Mouse (Mus musculus): Measurements from ENCODE around the gene Hivep3. TPM values are rescaled to one million over a fixed set of nuclear protein-coding genes. Genes with fewer than 3 reads are reported as not detected.
A peak's percentile ranks its signal among the peaks of the same experiment; 100 is the strongest.

Hivep3 gene
- total RNA-seq, 2 experiments from 2014 or later: 0.15 to 2.1 TPM

DNA sequence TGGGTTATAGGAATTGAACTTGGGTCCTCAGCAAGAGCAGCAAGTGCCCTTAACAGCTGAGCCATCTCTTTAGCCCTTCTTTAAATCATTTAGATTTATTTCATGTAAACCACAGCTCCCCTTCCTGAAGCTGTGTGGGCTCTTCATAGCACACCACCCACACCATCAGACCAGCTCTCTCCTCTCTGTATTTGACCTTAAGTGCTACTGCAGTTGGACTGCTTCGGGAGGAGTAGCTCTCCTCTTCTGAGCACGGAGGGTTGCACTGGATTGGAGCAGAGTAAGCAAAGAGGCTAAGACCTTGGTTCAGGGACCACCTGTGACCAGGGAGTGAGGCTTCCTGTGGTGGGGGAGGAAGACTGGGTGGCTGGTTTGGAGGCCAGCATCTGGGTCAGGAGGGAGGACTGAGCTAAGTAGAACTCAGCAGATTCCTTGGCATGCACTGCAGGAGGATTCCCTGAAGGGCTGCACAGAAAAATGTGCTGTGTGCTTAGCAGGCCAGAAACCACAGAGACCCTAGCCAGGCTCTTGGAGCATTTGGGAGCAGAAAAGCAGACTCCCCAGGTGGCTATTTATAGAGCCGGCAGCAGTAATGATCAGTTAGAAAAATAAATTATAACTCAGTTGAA, 132.4 kb downstream of the Hivep3 start:
- ATAC-seq (replicated peaks; ENCODE audit: low FRiP score, poor library complexity, severe bottlenecking): no peak

DNA sequence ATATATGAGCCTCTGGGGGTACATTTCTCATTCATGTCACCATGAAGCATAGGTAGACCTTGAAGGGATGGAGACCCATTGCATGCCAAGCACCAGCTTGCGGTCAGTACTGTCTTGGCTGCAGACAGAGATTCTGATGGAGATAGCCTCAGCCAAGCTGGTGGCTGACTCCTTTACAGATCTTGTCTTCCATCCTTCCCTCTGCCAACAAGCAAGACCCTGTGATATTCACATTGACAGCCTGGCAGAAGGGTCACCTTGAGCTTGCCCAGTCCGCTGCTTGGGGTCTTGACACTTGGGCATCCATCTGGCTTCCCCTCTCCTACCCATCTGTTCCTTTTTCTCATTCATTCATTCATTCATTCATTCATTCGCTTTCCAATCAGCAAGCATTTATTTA, 133.5 kb downstream of the Hivep3 start:
- no peak for ATAC-seq (replicated peaks; ENCODE audit: low FRiP score, poor library complexity, severe bottlenecking)

DNA sequence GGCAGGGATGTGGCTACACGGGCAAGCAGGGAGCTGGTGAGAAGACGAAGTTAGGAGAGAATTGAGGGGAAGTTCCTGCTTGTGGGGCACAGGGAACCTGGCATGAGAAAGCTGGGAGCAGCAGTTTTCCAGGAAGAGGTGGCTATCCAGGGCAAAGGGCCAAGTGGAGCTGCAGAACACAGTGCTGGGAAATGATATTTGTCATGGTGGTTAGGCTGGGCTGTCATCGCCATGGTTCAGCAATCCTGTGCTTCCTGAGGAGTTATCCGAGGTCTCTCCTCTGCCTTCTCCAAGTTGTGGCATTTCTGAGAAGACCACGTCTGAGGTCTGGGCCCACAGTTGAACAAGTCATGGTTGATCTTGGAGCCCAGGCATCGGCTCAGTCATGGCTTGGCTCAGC, 136.8 kb downstream of the Hivep3 start:
- no peak for ATAC-seq (replicated peaks; ENCODE audit: low FRiP score, poor library complexity, severe bottlenecking)

DNA sequence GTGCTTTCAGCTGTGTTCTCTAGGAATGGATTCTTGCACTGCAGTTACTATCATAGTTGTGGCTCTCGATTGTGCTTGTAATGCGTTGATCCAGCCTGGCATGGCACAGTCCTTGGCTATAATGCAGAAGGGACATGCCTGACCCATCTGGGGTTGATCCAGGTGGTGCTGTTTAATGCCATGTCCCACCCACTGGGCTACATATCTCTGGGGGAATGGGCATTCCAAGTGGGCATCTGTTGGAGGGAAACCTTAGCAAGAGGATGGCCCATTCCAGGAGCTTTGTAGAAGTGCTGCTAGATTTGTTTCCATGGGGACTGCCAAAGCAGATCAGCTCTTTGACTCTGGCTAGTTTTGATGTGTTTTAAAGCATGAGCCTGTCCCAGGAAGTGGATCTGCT, 137.9 kb downstream of the Hivep3 start:
- no peak for ATAC-seq (replicated peaks; ENCODE audit: low FRiP score, poor library complexity, severe bottlenecking)

DNA sequence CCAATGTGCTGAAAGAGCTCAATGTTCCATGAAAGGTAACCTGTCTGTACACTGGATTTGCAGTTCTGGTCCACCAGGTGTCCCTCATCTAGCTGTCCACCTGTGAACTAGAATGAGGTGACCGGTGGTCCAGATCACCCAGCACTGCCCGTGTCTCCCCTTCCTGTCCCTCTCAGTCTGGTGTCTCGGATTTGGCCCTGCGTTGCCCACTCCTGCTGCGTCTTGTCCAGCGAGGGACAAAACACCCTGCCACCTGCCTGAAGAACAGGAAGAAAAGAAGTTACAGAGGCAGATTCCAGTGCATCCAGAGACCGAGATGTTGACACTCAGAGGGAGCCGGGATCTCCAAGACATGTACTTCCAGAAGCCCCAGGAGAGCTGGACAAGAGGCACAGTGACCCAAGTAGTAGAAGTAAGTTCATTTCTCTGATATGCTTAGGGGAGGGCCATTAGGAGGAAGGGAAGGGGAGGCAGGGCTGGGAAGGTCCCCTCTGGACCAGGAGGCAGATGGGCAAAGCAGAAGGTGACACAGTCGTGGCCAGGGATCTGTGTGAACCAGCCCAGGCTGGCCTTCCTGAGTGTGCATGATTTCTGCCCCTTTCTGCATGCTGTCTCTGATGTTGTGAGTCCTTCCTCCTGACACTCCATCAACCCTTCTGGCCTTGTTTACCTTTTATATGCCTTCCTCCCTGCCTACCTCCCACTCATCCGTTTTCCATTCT, 138.4 kb downstream of the Hivep3 start:
- no peak for ATAC-seq (replicated peaks; ENCODE audit: low FRiP score, poor library complexity, severe bottlenecking)

DNA sequence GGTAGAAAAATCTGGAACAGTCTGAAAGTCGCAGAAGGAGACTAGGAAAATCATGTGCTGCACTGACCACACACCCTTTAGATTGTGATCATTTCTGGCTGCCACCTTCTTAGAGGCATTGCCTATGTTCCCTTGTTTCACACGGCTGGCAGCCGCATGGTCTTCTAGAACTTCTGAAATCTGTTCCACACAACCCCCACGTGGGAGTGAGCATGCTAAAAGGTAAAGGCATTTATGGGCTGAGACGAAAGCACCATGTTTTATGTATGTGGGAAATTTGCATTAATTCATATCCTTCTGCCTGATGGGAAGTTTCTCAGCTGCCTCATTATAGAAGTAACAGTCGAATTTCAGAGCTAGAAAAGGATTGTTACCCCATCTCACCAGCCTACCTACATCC, 140.4 kb downstream of the Hivep3 start:
- ATAC-seq (replicated peaks; ENCODE audit: low FRiP score, poor library complexity, severe bottlenecking): no peak

DNA sequence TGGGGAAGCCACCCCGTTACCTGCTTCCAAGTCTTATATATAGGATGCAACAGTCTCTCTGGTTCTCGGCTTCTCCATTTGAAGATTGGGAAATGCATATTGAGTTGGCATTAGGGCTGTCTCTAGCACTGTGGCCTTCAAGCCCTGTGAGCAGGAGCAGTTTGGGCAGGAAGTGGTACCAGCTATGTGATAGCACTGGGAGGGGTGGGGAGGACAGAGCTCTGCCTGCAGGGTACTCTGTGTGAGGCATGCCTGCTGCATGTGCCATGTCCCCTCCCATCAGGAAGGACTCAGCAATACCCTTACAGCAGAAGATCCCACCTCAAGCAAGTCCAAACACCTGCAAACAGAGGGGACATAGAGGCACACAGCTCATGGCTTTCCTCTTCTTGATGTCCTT, 142.0 kb downstream of the Hivep3 start:
- no peak for ATAC-seq (replicated peaks; ENCODE audit: low FRiP score, poor library complexity, severe bottlenecking)

DNA sequence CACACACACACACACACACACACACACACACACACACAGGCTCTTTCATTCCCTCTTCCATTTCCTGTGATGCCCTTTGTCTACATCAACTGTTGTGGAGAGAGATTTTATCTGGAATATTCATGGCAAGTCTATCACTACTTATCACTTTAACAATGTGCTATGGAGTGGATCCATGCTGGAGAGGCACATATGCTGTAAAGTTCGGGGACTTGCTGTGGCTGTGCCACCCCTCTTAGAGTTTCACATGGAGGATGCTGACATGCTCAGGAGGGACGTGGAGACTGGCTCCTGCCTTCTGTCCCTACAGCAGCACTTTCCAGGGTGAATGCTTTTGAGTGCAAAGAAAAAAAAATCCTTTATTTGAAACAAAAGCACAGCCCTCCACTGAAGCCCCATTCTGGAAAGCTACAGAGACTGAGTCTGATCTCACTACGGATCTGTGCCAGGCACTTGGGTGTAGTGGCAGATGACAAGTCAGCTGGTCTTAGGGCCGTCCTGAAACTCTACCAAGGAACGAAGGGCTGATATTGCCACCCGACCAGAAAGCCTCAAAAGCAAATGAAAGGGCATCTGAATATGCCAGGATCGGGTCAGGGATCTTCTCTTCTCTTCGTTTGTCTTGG, 143.1 kb downstream of the Hivep3 start:
- ATAC-seq (replicated peaks; ENCODE audit: low FRiP score, poor library complexity, severe bottlenecking): no peak

DNA sequence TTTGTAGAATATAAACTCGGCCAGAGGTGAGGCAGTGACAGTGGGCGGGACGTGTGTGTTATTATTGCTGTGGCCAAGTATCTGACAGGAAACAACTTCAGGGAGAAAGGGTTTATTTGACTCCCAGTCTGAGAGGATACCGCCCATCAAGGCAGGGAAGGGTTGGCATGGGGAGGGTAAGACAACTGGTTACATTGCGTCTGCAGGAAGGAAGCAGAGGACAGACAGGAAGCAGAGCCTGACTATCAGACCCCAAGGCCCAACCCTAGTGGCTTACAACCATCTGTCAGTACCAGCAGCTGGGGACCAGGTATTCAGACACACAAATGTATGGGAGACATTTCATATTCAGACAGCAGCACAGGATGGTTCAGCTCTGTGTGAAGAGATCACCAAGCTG, 144.6 kb downstream of the Hivep3 start:
- no peak for ATAC-seq (replicated peaks; ENCODE audit: low FRiP score, poor library complexity, severe bottlenecking)

DNA sequence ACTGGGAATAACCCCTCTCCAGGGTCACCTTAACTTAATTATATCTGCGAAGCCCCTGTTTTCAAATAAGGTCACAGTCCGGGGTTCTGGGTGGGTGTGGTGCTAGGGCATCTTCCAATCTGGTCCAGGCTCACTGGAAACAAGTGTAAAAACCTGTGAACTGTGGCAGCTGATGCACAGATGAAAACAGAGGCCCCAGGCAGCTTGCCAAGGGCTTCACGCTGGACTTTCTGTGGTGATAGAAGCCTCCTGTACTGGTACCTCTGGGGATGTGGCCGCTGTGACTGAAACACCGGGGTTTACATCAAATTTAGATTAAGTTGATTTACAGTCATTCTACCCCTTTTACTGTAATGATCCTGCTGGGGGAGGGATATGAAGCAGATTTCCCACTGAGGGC, 146.1 kb downstream of the Hivep3 start:
- no peak for ATAC-seq (replicated peaks; ENCODE audit: low FRiP score, poor library complexity, severe bottlenecking)

DNA sequence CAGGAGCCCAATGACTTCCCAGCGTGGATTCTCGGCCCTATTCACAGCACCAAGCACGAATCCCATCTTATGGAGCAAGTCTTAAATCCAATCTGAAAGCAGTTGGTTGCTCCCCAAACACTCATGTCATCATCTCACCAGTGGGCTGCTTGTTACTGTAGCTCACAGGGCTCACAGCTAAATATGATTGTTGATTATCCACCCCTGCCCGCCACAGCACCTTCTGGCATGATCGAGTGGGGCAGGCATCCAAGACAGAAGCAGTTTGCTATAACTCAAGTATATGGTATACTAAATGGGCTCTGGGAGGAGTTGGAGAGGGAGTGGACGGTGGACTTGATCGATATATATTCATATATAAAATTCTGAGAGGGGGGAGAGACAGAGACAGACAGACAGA, 146.7 kb downstream of the Hivep3 start:
- no peak for ATAC-seq (replicated peaks; ENCODE audit: low FRiP score, poor library complexity, severe bottlenecking)

DNA sequence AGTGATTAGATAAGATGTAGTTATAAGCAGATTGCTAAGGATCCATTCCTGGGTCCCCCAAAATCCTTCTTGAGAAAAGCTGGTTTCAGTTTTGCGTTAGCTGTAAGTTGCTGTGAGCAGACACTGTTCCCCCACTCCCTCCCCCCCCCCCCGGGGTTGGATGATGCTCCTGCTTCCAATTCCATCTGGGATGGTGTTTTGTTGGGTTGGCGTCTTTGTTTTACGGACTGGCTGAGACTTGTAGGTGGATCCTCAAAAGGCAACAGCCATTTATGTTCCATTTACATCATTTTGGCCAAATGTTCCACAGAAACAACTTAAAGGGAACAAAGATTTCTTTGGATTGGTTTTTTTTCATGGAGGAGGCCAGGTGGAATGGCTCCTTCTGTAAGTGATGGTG, 147.7 kb downstream of the Hivep3 start:
- no peak for ATAC-seq (replicated peaks; ENCODE audit: low FRiP score, poor library complexity, severe bottlenecking)

DNA sequence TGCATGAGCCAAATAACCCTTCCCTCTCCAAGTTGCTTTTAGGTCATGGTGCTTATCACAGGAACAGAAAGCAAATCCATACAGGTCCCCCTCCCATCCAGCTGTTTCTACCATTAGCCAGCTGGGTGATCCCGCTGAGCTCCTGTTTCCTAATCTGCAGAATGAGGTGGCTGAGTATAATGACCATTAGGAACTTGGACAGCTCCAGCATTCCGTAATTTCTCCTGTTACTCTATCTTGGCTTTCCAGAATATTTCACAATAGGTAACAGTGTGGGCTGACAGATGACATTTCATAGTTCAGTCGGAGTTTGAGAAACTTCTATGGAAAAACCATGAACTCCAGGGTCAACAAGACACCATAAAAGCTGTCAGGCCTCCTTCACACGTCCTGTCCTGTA, 148.8 kb downstream of the Hivep3 start:
- ATAC-seq (replicated peaks; ENCODE audit: low FRiP score, poor library complexity, severe bottlenecking): no peak

DNA sequence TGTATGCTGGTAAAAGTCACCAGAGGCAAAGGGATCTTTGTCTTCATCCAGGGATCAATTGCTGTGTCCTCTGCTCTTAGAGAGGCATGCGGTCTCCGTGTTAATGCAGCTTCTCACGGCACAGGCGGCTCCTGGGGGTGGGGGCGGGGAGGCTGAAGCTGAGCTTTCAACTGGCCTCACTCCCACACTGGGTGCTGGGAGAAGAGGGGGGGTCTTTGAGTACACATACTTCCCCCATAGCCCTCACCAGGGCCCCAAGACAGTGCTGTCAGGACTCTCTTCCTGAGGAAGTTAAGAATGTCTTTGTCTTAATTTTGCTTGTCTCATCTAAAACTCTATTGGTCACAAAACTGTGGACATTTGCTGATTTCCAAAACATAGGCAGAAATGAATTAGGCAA, 149.2 kb downstream of the Hivep3 start:
- ATAC-seq (replicated peaks; ENCODE audit: low FRiP score, poor library complexity, severe bottlenecking): no peak

DNA sequence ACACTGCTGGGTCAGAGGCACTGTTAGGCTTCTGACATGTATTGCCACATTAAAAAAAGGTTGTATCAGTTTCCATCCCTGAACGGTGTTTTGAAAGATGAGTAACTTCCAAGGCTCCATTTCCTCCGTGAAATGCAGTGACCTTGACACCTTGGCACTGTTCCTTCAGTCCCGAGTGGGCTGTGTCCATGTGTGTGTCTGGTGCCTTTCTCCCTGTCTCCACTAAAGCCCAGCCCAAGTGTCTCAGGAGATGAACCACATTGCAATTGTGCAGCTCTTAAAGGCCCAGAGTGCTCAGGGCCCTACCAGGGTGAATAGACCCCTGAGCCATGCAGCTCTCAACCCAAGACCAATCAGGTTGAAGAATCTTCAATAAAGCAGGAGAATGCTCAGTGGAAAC, 153.0 kb downstream of the Hivep3 start:
- no peak for ATAC-seq (replicated peaks; ENCODE audit: low FRiP score, poor library complexity, severe bottlenecking)

DNA sequence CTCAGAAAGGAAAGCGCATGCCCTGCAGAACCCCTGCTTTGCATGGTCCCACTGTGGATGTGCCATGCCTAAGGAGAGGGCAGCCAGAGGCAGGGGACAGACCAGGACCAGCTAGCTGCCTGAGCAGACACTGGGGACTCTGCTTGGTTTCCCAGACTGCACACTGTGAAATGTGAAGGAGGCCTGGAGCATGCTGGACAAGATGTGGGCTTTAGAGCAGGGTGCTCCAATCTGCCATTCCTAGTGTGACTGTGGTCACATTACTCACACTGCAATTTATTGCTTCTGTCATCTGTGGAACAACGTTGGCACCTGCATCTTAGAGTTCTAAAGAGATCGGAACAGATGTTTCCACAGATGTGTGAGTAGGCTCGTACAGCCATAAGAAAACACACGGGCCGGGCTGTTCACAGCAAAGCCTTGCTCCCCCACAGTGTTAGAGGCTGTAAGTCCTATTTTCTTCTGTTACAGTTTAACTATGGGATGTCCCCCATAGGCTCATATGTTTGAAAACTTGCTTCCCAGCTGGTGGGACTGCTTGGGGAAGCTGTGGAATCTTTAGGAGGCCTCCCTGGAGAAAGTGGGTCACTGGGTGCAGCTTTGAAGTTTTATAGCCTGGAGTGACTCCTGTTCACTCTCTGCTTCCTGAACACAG, 154.1 kb downstream of the Hivep3 start:
- ATAC-seq (replicated peaks; ENCODE audit: low FRiP score, poor library complexity, severe bottlenecking): no peak

DNA sequence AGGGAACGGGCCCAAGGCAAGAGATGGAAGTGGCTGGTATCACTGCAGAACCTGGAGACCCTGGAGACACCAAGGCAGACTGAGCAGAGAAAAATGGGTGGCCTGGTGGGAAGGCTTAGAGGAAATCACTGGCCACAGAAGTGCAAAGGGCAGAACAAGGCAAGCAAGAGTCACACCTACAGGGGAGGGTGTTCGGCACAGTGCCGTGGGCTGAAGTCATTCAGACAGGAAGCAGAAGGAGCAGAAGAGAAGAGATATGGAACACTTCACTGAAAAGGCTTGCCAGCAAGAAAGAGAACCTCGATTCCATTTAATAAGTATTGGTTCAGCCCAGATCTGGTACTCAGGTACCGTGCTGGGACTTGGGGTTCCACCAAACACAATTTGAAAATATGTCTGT, 156.2 kb downstream of the Hivep3 start:
- ATAC-seq (replicated peaks; ENCODE audit: low FRiP score, poor library complexity, severe bottlenecking): no peak

DNA sequence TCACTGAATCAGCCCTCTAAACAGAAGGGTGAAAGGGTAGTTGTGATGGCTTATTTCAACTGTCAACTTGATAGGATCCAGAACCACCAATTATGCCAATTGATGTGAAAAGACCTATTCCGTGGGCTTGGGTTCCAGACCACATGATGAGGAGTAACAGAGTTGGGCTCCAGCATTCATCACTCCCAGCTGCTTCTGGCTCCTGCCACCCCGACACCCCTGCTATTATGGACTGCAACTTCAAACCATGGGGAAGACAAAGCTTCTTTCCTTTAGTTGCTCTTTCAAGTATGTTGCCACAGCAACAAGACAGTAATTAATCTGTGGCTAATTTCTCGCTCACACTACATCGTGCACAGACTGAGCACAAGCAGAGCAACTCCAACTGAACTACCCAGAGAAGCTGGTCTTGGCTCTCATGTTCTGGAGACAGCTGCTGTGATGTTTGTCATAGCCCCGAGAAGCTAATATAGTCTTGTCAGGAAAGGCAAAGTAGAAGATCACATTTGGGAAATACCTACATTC, 159.7 kb downstream of the Hivep3 start:
- ATAC-seq (replicated peaks; ENCODE audit: low FRiP score, poor library complexity, severe bottlenecking): no peak

DNA sequence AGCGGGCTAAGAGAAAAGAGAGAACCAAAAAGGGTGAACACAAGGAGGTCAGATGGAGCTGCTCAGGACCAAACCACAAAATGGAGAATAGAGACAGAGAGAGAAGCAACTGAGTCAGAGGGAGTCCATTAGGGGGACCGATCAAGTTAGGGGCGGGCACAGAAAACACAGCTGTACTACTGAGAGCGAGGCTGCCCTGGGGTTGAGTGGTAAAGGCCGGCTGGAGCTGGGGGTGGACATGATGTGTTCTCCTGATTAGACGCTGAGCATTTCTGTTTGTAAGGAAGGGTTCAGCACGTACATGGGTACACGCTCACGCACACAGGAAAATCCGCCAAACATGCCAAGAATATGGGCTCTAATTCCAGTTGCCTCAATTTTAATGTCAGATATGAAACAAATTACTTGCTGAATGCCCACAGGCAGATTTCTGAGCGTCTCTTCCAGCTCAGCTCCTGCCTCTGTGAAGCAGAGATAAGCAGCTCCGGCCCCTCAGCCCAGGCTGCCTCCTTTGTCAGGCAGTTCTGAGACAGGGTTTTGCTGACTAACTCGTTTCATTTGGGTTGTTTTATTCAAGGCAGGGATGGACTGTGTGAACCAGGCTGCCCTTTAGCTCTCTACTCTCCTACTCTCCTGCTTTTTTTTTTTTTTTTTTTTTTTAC, 161.3 kb downstream of the Hivep3 start:
- 0 out of 2 replicates have a peak, but pooled peaks have one; percentile 49 for ATAC-seq (replicated peaks; ENCODE audit: low FRiP score, poor library complexity, severe bottlenecking)

DNA sequence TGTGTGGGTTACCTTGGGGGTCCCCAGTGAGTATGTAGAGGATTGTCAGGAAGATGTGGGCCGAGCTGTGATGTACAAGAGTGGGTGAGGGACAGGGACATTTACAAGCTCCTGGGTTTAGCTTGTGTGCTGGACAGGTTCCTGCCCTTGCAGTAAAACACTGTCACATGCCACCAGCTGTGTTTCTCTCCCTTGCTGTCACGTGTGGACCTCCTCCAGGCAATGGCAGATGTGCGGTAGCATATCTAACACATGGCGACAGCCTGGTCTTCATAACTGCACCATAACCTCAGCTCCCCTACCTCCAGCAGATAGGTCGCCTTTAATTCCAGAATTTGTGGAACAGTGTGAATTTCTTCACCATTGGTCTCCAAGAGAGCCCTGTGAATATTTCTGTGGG, 161.9 kb downstream of the Hivep3 start:
- no peak for ATAC-seq (replicated peaks; ENCODE audit: low FRiP score, poor library complexity, severe bottlenecking)

All from erythroid progenitor cell, adult 5-6 weeks (primary cell).